Mouse (Mus musculus) bone marrow macrophage, adult 2 months (primary cell): Measurements from ENCODE around the gene 1700001O22Rik.

ENCODE experiments used
- CTCF ChIP-seq: IDR thresholded peaks from 2 replicates; pipeline ENCODE4 v1.5.1; 2012; ENCODE audit warnings: low read depth, mild to moderate bottlenecking, low read length, moderate library complexity
- POLR2A ChIP-seq: IDR thresholded peaks from 2 replicates; pipeline ENCODE4 v1.6.1; 2012; ENCODE audit warnings: mild to moderate bottlenecking, low read depth, low read length, borderline replicate concordance

GRCm38 (mm10) chr2:30771368-30771805, 32.1 kb downstream of the 1700001O22Rik start:
- TF ChIP-seq POLR2A, result no peak
- TF ChIP-seq CTCF, result no peak
